Mouse (Mus musculus) retina, postnatal 1 day (tissue): ENCODE results near the gene Cfap44.
A peak's percentile ranks its signal among the peaks of the same experiment; 100 is the strongest.

ENCODE experiments used
- DNase-seq: peaks from one replicate; pipeline ENCODE4 v3.0.0-alpha.2; 2012

Gene Cfap44

DNA sequence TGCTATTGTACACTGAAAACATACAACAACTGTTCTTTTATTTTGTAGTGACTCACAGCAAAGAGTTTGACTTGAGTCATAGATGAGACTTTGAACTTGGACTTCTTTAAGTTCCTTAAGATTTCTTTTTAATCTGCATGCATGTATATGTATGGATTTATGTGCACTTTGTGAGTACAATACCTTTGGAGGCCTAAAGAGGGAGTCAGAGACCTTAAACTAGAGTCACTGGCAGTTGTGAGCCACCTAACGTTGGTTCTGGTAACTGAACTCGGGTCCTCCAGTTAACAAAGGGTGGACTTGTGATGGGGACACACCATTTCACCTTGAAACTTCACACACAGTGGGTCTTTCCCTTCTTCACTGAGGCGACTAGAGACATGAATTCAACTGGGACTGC lies 103.9 kb downstream of the Cfap44 start:
- DNase-seq = no peak

DNA sequence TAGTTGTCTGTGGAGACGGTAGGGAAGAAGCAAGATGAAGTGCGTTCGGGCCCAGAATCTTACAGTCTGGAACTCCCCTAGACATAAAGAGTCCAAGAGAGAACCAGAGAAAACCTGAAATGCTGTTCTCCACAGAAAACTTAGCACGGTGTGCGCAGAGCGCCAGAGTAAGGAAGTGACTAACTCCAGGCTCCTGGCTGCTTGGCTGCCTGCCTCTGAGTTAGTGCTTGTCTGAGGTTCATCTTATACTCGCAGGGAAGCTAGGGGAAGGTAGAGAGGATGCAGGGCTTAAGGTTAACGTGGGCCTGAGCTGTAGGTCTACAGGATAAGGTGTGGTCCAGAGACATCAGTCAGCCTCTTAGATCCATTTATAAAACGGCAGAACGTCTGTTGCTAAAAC lies 107.2 kb downstream of the Cfap44 start:
- no peak for DNase-seq

- no peak for DNase-seq
Observed at GRCm38 (mm10) chr16:44502325-44502724, 107.7 kb downstream of the Cfap44 start.

GRCm38 (mm10) chr16:44502895-44503575 lies 108.4 kb downstream of the Cfap44 start:
- peak; percentile 66 for DNase-seq

- DNase-seq = no peak
Observed at GRCm38 (mm10) chr16:44505243-44505642, 110.6 kb downstream of the Cfap44 start.

DNA sequence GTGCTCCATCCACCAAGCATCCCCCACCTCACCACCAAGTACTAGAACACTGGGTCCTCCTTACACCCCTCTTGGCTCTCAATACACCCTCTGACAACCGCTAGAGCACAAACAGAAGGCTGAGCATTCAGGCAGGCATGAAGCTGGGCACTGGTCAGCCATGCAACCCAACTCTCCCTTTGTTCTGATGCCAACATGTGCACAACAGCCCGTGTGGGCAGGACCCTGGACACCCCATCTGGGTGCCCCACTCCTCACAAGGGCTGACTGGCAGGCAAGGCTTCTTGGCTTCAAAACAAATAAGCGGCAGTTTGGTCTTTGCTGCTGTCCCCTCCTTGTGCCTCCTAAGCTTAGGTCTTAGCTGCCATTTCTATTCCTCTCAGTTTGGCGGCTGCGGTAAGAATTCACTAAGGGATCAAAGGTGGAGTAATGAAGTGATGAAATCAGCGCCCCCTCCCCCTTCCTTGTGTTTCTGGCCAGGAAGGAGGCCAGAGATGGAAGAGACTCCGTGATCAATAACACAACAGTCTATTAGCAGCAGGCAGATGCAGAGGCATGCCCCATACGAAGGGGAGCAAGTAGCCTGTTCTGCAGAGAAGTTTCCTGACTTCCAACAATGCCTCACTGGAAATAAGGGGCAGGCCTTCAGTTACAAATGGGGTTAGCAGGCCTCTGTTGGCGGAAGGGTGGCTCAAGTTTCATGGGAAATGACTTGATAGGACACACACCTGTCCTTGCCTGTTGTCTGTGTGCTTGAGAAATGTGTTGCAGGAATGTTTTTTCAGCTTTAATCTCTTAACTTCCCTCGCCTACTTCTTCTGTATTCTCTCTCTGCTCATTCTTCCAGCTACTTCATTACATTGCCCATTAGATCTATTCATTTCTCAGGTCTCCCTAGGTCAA lies 112.7 kb downstream of the Cfap44 start:
- DNase-seq = no peak

- DNase-seq = no peak
Observed at GRCm38 (mm10) chr16:44508025-44508424, 113.4 kb downstream of the Cfap44 start.

GRCm38 (mm10) chr16:44508772-44509171 lies 114.2 kb downstream of the Cfap44 start:
- no peak for DNase-seq

GRCm38 (mm10) chr16:44509458-44510344 lies 115.1 kb downstream of the Cfap44 start:
- no peak for DNase-seq

- DNase-seq = no peak
Observed at GRCm38 (mm10) chr16:44510521-44511213, 116.1 kb downstream of the Cfap44 start.

- no peak for DNase-seq
Observed at GRCm38 (mm10) chr16:44516498-44516897, 121.9 kb downstream of the Cfap44 start.

DNA sequence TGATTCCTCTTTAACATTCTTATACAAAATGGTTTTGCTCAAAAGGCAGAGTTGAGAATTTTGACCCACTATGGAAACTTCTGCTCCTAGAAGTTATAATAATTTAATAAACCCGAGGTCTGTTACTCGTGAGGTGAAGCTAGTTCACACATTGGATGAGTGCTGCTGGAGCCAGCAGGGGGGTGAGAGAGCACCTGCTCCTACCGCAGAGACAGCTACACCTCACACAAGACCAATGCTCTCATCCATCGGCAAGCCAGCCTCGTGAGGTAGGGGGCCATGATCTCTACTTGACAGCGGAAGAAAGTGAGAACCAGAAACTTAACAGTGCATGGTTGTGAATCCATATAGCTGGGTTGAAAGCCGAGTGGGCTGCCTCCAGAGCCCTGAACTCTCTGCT lies 129.0 kb downstream of the Cfap44 start:
- DNase-seq = no peak

- no peak for DNase-seq
Observed at GRCm38 (mm10) chr16:44526044-44526443, 131.4 kb downstream of the Cfap44 start.

- peak; percentile 73 for DNase-seq
Observed at GRCm38 (mm10) chr16:44526689-44527088, 132.1 kb downstream of the Cfap44 start.

- peak; percentile 28 for DNase-seq
Observed at GRCm38 (mm10) chr16:44527218-44527905, 132.8 kb downstream of the Cfap44 start.

DNA sequence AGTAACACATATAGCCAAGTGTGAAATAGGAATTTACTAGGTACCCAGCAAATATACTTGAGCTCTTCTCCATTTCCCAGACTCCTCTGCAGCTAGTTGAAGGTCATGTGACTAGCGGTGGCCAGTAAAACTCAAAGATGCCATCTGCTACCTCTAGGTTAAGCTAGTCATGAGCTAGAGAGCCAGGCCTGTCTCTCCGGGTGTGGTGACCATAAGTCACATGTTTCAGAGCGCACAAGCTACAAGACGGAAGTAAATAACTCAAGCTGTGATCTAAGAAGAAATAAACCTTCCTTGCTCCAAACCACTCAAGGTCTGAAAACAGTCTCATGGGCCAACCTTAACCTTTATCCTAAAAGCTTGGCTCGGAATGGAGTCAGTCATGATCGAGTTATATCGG lies 134.4 kb downstream of the Cfap44 start:
- DNase-seq = no peak

DNA sequence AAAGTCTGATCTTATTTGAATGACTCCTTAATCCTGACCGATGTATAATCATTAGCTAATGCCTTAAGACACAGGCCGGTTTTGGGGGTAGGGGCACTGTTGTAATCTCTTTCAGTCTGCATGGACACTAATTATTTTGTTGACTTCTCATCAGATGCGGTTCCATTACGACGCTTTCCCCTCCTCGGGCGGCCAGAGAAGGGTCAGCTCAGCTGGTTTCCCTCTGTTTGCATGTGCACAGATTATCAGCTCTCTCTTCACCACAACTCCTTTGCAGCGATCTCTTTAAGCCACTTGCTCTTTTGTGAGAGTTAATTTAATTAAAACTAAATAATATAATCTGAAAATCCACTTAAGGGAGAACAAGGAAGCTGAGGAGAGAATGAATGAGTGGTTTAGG lies 135.1 kb downstream of the Cfap44 start:
- peak; percentile 78 for DNase-seq

DNA sequence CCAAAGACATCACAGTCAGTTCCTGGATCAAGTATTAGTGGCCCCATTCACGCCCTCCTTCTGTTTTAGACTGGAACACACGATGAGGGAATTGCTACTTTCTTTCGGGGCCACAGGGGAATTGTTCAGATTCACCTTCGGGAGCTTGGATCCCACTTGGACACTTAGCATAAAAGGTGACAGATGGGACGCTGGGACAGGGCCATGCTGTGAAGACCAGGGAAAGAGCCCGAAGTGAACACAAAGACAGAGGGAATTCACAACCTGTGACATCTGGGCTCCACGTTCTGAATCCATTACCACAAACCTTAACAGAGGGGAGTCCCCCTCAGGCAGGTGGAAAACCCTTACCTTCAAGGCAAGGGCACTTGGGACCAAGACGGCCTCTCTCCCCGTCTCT lies 135.6 kb downstream of the Cfap44 start:
- DNase-seq = no peak

DNA sequence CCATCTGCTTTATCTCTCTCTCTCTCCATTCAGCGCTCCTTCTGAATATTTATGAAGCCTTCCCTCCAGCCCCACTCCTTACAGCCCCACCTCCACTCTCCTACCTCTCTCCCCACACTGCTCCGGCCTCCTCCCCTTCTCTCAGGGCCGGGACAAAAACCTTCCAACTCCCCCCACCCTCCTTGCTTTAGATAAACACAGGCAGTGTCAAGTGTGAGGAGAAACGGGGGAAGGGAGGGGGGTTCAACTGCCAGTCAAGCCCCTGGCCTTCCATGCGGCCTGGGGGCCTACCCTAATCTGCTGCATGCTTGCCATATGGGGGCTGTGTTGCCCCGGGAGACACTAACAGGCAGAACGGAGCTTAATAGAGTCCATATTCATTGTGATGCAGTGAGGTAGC lies 136.2 kb downstream of the Cfap44 start:
- DNase-seq = peak; percentile 81

DNA sequence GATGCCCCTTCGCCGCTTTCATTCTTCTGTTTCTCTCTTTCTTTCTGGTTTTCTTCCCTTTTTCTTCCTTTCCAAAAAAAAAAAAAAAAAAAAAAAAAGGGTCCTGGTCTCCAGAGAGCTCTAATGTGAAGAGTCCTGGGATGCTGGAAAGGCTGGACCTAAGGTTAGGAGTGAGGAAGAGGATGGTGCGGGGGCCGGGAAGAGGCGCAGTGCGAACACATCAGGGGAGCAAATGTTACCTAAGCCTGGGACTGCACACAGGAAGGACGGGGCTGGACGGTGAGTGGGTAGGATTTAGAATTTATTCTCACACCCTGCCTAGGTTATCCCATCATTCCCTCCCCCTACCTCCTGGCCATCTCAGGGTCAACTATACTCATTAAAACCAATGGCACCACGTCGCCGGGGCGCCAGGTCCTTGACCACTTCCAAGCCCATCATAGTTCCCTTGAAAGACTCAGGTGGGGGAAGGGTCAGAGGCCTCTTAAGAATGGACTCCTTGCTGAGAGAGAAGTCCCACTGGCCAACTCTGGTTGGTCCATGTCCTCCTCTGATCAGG lies 136.7 kb downstream of the Cfap44 start:
- no peak for DNase-seq
